Mouse (Mus musculus): ENCODE results near the gene Frmd8. TPM values are rescaled to one million over a fixed set of nuclear protein-coding genes. Genes with fewer than 3 reads are reported as not detected.
A peak's percentile ranks its signal among the peaks of the same experiment; 100 is the strongest.
"Not testable (repeated sequence)": the region's sequence is repeated elsewhere in the genome, so short reads cannot be mapped to it uniquely, and the experiment has no call there.

Gene Frmd8
- polyA plus RNA-seq, 1 experiment from 2014 or later, result 31.3 TPM

DNA sequence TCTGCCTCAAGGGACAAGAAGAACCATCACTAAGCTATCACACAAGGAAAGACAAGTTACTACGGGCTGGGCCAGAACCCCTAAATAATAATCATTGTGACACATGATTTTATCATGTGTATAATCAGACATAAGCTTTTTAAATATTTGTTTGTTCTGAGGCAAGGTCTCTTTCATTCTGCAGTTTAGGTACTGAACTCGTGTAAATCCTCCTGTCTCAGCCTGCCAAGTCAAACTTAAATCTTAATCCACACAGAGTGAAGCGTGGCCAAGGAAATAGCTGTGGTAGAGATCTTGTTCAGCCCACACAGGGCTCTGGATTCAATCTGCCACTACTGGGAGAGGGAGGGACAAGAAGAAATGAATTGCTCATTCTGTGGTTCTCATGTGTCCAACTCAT is 32.2 kb upstream of the Frmd8 start:
- Histone ChIP-seq H3K4me2 (no peak overlapping the region), H3K27me3 (no peaks in the 10 kb centered on the region), H3K4me1 (peaks cover 21% of the 10 kb centered on the region), H3K9ac (no peak overlapping the region), H3K4me3 (no peak overlapping the region), H3K9me3 (no peaks in the 10 kb centered on the region), H3K27ac (no peak overlapping the region), H3K36me3 (peaks cover 54% of the 10 kb centered on the region)
- no peak for ATAC-seq (ENCODE audit: insufficient number of reproducible peaks, low FRiP score, low TSS enrichment, low read depth)
- WGBS, result 70% methylated on average over 3 of the region's 3 CpGs

DNA sequence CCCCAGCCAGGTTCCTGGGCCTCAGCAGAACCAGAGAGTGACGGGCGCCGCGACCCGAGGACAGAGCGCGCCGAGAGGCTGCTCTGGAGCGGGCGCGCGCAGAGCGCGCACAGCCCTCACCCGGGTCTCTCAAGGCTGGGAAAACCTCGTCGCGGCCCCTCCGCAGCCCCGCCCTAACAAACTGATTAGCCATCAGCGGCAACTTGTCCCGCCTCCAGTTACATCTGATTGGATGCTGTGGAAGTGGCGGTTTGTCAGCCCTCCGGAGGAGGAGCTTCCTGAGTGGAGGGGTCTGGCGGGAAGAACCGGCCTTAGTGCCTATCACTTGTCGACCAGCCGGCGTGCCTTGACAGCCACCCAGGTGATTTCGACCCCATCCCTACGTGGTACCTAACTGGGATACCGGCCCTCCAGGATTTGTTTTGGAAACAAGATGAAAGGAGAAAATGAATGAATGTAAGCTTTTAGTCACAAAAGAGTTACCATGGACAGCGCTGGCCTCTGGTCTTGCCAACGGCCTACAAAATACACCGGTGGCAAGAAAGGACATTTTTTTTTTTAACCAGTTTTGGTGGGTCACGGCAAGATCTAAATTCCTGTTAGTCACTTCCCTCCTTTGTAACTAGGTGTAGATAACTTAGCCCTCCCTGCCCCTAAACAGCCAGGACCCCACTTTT is 19.1 kb upstream of the Frmd8 start, which contains the start of gene Tigd3:
Tigd3 (minus strand) TSS at position 148 of the 677 bp plus-strand sequence.
- peak; percentile 95 for ATAC-seq (ENCODE audit: insufficient number of reproducible peaks, low FRiP score, low TSS enrichment, low read depth)
- H3K36me3 ChIP-seq, result peaks cover 36% of the 10 kb centered on the region
- H3K9ac ChIP-seq, result peak within 1 kb of the TSS; percentile 69
- H3K27ac ChIP-seq, result peak within 1 kb of the TSS; percentile 38; the same call in 1 of the 2 replicates
- H3K4me1 ChIP-seq, result peaks cover 19% of the 10 kb centered on the region
- 2% methylated on average over 36 of the region's 36 CpGs for WGBS
- peak within 1 kb of the TSS; percentile 56 for H3K4me3 ChIP-seq
- peak within 1 kb of the TSS; percentile 85 for H3K4me2 ChIP-seq
- H3K9me3 ChIP-seq, result no peaks in the 10 kb centered on the region
- no peaks in the 10 kb centered on the region for H3K27me3 ChIP-seq

DNA sequence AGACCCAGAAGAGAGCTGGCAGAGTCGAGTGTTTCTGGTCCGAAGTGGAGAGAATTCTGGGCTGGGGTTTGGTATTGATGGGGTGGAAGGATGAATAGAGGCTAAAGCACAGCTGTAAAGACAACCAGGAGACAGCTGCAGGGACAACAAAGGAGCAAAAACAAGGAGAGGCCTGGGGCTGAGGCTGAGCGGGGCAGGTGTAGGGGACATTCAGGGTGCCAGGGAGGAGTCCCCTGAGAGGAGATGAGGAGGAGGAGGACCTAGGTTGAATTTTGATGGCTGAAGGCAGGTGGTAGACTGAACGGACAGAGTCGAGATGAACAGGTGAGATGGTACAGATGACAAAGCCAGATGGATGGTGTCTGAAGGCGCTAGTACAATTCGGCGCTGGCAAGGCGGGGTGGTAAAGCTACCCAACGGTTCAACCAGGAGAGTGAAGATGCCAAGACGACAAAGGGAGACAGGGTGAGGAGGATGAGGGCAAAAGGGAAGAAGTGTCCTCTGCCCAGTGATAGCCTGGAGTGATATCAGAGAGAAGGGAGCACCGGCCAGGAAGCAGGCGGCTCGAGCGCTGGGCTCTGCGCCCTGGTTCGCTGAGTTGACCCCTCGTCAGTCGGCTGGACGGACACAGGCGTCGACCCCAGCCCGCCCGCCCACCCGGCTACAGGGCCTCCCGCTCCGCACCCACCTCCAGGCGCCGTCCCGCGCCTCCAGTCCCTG is 18.4 kb upstream of the Frmd8 start:
- Histone ChIP-seq H3K36me3 (peaks cover 32% of the 10 kb centered on the region), H3K27ac (peak overlapping the region; percentile 38; the same call in 1 of the 2 replicates), H3K9ac (peak overlapping the region; percentile 69), H3K9me3 (no peaks in the 10 kb centered on the region), H3K4me1 (peaks cover 19% of the 10 kb centered on the region), H3K27me3 (no peaks in the 10 kb centered on the region), H3K4me3 (peak overlapping the region; percentile 56), H3K4me2 (peak overlapping the region; percentile 85)
- 0 out of 2 replicates have a peak, but pooled peaks have one; percentile 9 for ATAC-seq (ENCODE audit: insufficient number of reproducible peaks, low FRiP score, low TSS enrichment, low read depth)
- 20% methylated on average over 15 of the region's 31 CpGs for WGBS

DNA sequence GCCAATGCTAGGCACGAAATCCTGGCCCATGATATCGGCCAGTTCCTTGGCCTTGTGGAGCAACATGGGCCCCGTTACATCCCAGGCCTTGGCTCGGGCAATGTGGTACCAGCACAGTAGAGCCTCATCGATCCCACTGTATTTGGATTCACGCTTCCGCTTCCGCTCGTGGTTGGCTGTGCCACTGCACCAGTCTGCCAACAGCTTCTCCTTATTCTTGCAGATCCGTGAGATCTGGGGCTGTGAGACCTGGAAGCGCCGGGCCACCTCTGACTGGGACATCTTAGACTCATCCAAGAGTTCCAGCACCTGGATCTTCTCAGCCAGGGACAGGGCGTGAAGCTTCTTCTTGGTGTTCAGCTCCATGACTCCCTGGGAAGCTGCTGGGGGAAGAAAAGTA is 17.7 kb upstream of the Frmd8 start:
- peaks cover 28% of the 10 kb centered on the region for H3K36me3 ChIP-seq
- no peak overlapping the region for H3K9ac ChIP-seq
- no peak for ATAC-seq (ENCODE audit: insufficient number of reproducible peaks, low FRiP score, low TSS enrichment, low read depth)
- no peak overlapping the region for H3K27ac ChIP-seq
- no peaks in the 10 kb centered on the region for H3K9me3 ChIP-seq
- WGBS, result 96% methylated on average over 13 of the region's 13 CpGs
- no peak overlapping the region for H3K4me3 ChIP-seq
- peaks cover 19% of the 10 kb centered on the region for H3K4me1 ChIP-seq
- peak overlapping the region; percentile 85; the same call in 1 of the 2 replicates for H3K4me2 ChIP-seq
- H3K27me3 ChIP-seq, result no peaks in the 10 kb centered on the region

DNA sequence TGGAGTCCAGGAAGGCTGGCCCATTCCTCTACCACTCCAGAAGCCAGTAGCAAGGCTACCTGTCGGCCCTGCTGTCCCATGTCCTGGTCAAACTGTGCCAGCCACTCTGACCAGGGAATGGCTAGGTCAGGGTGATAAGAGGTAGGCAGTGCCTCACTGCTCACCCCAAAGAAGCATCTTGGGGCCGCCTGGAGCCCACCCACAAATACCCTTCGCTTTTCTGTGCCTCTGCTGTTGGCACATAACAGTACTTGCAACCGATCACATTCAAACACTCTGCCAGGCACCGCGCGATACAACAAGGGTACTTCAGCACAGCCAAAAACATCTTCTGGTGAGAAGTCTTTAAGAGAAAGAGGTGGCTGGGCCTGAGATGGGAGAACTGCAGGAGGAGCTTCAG is 17.2 kb upstream of the Frmd8 start:
- Histone ChIP-seq H3K4me2 (no peak overlapping the region), H3K36me3 (peaks cover 23% of the 10 kb centered on the region), H3K4me1 (peaks cover 19% of the 10 kb centered on the region), H3K27me3 (no peaks in the 10 kb centered on the region), H3K27ac (no peak overlapping the region), H3K9ac (no peak overlapping the region), H3K9me3 (no peaks in the 10 kb centered on the region), H3K4me3 (no peak overlapping the region)
- ATAC-seq (ENCODE audit: insufficient number of reproducible peaks, low FRiP score, low TSS enrichment, low read depth), result no peak
- 94% methylated on average over 7 of the region's 7 CpGs for WGBS

DNA sequence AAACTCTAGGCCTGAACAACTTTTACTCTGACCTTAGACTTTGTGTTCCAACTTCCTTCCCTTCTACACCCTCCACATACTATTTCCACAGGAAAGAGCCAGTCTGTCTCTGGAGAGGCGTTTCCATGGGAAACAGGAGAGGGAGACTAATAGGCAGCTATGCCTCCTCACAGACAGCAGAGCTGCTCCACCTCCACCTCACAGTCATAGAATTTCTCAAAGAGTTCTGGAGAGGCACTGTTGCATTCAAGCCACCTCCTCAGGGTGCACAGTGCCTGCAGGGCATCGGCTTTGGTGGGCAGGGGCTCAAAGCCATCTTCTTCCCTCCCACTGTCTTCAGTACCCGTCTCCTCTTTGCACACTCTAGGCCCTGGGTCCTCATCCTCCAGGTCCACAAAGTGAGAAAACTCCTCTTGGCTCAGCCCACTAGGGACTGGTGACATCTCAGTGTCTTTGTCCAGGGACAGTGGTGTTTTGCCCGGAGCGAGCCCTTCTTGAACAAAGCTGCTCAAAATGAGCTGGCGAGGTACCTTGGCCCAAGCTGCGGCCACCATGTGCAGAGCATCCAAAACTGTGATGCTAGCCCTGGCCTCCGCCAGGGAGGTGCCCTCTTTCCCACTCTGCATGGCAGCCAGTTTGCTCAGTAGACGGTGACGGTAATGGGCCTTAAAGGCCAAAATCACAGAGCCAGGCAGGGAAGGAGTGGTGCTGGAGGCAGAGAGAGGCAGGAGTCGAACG is 16.6 kb upstream of the Frmd8 start:
- H3K27me3 ChIP-seq, result no peaks in the 10 kb centered on the region
- no peak overlapping the region for H3K4me3 ChIP-seq
- peaks cover 19% of the 10 kb centered on the region for H3K36me3 ChIP-seq
- no peak overlapping the region for H3K27ac ChIP-seq
- no peak overlapping the region for H3K9ac ChIP-seq
- H3K9me3 ChIP-seq, result no peaks in the 10 kb centered on the region
- 93% methylated on average over 12 of the region's 12 CpGs for WGBS
- H3K4me2 ChIP-seq, result no peak overlapping the region
- H3K4me1 ChIP-seq, result peaks cover 19% of the 10 kb centered on the region
- ATAC-seq (ENCODE audit: insufficient number of reproducible peaks, low FRiP score, low TSS enrichment, low read depth), result no peak

DNA sequence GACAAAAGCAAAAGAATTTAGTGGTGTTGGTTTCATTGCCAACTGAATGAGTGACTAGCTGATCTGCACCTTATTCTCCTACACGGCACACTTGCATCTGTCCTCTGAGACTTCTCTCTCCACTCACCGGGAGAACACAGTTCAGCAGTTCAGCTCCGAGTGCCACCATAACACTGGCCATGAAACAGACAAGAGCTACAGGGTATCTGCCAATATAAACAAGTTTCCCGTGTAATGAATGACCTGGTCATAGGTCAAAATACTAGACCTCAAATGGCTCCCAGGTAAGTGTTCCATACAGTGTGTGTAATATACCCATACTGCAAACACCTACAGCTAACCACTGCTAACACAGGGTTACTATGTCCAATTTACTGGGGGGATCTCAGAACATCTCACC is 14.1 kb upstream of the Frmd8 start:
- WGBS, result 75% methylated on average over 4 of the region's 4 CpGs
- H3K4me3 ChIP-seq, result no peak overlapping the region
- H3K27me3 ChIP-seq, result no peaks in the 10 kb centered on the region
- peaks cover 12% of the 10 kb centered on the region for H3K4me1 ChIP-seq
- H3K27ac ChIP-seq, result no peak overlapping the region
- H3K9ac ChIP-seq, result no peak overlapping the region
- H3K36me3 ChIP-seq, result peaks cover 8% of the 10 kb centered on the region; the same call in 1 of the 2 replicates
- no peaks in the 10 kb centered on the region for H3K9me3 ChIP-seq
- H3K4me2 ChIP-seq, result no peak overlapping the region
- ATAC-seq (ENCODE audit: insufficient number of reproducible peaks, low FRiP score, low TSS enrichment, low read depth), result no peak

DNA sequence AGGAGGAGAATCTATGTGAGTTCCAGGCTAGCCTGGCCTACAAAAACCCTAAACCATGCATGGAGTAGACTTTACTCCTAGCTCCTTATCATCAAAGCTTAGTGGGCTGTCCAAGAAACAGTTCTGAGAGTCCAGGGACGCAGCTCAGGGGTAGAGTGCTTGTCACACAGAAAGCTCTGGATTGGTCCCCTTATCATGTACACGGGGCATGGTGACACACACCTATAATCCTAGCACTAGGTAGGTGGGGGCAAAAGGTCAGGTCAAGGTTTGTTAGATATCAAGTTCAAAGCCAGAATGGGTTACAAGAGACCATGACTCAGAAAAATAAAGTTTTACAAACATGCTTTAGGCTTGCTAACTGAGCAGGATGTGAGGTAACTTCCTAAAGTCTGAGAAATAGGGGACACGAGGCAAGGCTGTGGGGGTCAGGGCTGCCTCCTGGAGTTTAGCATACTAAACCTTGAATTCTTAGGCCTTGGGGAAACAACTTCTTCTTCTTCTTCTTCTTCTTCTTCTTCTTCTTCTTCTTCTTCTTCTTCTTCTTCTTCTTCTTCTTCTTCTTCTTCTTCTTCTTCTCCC is 12.3 kb upstream of the Frmd8 start:
- Histone ChIP-seq H3K4me2 (no peak overlapping the region), H3K4me3 (no peak overlapping the region), H3K36me3 (peaks cover 8% of the 10 kb centered on the region; the same call in 1 of the 2 replicates), H3K27me3 (no peaks in the 10 kb centered on the region), H3K27ac (no peak overlapping the region), H3K4me1 (0 out of 2 replicates have a peak, but pooled peaks cover 3% of the 10 kb centered on the region), H3K9me3 (no peaks in the 10 kb centered on the region), H3K9ac (no peak overlapping the region)
- ATAC-seq (ENCODE audit: insufficient number of reproducible peaks, low FRiP score, low TSS enrichment, low read depth), result no peak
- WGBS, result 74% methylated on average over 3 of the region's 3 CpGs

DNA sequence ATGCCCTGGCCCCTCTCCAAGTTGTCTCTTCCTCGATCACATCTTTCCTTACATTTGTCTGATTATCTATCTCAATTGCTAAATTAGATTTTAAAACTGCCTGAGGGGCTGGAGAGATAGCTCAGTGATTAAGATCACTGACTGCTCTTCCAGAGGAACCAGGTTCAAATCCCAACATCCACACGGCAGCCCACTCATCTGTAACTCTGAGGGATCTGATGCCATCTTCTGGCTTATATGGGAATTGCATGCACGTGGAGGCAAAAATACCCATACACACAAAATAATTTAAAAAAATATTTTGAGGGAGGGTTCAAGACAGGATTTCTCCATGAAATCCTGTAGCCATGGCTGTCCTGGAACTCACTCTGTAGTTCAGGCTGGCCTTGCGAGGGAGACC is 10.8 kb upstream of the Frmd8 start:
- no peak for ATAC-seq (ENCODE audit: insufficient number of reproducible peaks, low FRiP score, low TSS enrichment, low read depth)
- WGBS, result 59% methylated on average over 4 of the region's 4 CpGs
- H3K9ac ChIP-seq, result no peak overlapping the region

DNA sequence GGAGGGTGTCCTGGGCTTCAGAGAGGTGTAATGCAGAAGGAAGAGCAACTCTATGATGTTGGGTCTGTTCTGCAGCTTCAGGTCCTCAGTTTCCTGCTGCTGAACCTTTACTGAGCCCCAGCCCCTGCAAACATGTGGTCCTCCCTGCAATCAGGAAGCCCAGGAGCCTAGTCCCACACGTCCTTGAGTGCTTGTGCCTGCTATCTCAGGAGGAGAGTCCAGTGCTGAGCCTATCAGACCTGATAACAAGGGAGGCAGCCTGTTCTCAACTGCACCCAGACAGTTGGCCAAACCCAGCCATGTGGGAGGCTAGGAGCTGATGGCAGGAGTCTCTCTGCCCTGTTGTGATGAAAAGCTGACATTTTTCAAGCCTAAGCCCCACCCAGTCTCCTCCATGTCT is 8.9 kb upstream of the Frmd8 start:
- no peaks in the 10 kb centered on the region for H3K27me3 ChIP-seq
- no peak for ATAC-seq (ENCODE audit: insufficient number of reproducible peaks, low FRiP score, low TSS enrichment, low read depth)
- H3K27ac ChIP-seq, result no peak overlapping the region
- no peaks in the 10 kb centered on the region for H3K36me3 ChIP-seq
- 29% methylated on average over 1 of the region's 1 CpGs for WGBS
- H3K9ac ChIP-seq, result no peak overlapping the region
- H3K4me3 ChIP-seq, result no peak overlapping the region
- H3K9me3 ChIP-seq, result no peaks in the 10 kb centered on the region
- no peak overlapping the region for H3K4me2 ChIP-seq
- H3K4me1 ChIP-seq, result 0 out of 2 replicates have a peak, but pooled peaks cover 3% of the 10 kb centered on the region

More for the DNA sequence above, 10.8 kb upstream of the Frmd8 start:
- H3K4me2 ChIP-seq, result no peak overlapping the region
- H3K4me1 ChIP-seq, result 0 out of 2 replicates have a peak, but pooled peaks cover 3% of the 10 kb centered on the region
- no peak overlapping the region for H3K4me3 ChIP-seq
- no peaks in the 10 kb centered on the region for H3K9me3 ChIP-seq
- no peak overlapping the region for H3K27ac ChIP-seq
- H3K27me3 ChIP-seq, result no peaks in the 10 kb centered on the region
- H3K36me3 ChIP-seq, result no peaks in the 10 kb centered on the region

DNA sequence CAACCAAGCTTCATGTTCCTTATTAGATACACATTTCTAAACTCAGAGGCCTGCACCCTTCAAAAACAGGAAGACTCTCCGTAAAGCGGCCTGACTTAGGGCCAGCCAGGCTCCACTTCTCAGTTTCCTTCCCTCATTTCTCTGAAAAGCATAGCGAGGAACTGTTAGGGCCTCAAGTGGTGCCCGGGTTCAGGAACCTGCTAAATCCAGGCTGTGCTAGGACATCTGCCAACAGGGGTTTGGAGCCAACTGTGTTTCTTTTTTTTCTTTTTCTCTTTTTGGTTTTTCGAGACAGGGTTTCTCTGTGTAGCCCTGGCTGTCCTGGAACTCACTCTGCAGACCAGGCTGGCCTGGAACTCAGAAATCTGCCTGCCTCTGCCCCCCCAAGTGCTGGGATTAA is 7.0 kb upstream of the Frmd8 start:
- not testable (repeated sequence) for ATAC-seq (ENCODE audit: insufficient number of reproducible peaks, low FRiP score, low TSS enrichment, low read depth); H3K4me2 ChIP-seq; H3K4me3 ChIP-seq; H3K27me3 ChIP-seq; H3K27ac ChIP-seq; H3K36me3 ChIP-seq; H3K9me3 ChIP-seq; H3K9ac ChIP-seq
- WGBS, result 67% methylated on average over 5 of the region's 5 CpGs
- peaks cover 15% of the 10 kb centered on the region for H3K4me1 ChIP-seq
